Mouse (Mus musculus) bone marrow macrophage, adult 2 months (primary cell): Measurements from ENCODE around the gene Pcyt2.

Experiments
- CTCF ChIP-seq: IDR thresholded peaks from 2 replicates; pipeline ENCODE4 v1.5.1; 2012; ENCODE audit warnings: low read depth, mild to moderate bottlenecking, low read length, moderate library complexity
- POLR2A ChIP-seq: IDR thresholded peaks from 2 replicates; pipeline ENCODE4 v1.6.1; 2012; ENCODE audit warnings: mild to moderate bottlenecking, low read depth, low read length, borderline replicate concordance

DNA sequence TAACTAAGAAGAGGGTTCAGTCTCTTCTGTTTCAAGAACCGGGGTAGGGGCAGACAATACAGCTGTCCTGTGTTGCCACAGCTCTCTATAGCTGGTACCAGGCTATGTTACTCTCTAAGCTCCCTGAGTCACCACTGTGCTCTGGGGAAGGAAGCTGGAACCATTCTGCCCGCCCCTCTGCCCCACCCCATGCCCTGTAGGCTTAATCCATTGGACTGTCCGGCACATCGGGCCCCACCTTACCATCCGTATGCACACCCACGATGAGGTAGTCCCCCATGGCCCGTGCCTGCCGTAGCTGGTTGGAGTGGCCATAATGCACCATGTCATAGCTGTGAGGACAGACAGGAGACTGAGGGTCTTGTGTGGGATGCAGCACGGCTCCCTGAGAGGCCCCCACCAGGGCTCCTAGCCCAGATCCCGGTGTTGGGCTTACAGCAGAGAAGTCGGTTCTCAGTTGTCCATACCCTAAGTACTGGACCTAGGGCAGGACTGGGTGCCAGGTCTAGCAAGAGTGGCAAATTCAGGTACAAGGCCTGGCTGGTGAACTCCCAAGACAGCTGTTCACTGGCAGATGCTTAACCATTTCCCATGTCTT, 2.0 kb downstream of the Pcyt2 start:
- no peak for TF ChIP-seq POLR2A
- TF ChIP-seq CTCF: no peak
